Mouse (Mus musculus) monocyte, adult 2 months (primary cell): ENCODE data around the gene Etfrf1.
A peak's percentile ranks its signal among the peaks of the same experiment; 100 is the strongest.

Experiments used
- DNase-seq, 2 experiments: peaks; one replicate each; pipeline ENCODE4 v3.0.0; 2022; ENCODE audit warnings: low spot score in 2 of 2, low read depth in 1 of 2

Etfrf1 gene

GRCm38 (mm10) chr6:145210816-145211338, at the start of gene Etfrf1, which contains the start of gene Casc1:
Gene Etfrf1 (plus strand): TSS chr6:145211134.
Gene Casc1 (minus strand): TSS chr6:145211005.
- DNase-seq = peak; percentile 97

GRCm38 (mm10) chr6:145171892-145172606, 38.9 kb upstream of the Etfrf1 start:
- no peak for DNase-seq

DNA sequence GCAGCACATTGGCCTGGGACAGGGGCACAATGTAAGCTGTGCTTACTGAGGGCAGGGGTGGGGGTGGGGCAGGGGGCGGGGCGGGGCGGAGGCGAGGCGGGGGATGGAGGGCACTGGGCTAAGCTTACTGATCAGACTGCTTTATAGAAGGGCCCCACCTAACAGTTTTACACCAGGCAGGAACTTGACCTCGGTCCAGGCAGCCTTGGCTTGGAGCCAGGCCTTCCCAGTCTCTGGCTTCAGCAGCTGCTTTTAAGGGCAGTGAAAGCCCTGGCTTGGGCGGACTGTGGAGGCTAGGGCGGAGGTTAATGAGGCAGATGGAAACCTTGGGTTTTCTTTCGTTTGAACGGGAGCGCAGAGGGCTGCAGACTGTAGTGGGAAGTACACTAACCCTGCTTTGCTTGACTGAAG, 37.1 kb upstream of the Etfrf1 start:
- DNase-seq = no peak

- no peak for DNase-seq
Measured at GRCm38 (mm10) chr6:145175571-145175981, 35.4 kb upstream of the Etfrf1 start.

DNA sequence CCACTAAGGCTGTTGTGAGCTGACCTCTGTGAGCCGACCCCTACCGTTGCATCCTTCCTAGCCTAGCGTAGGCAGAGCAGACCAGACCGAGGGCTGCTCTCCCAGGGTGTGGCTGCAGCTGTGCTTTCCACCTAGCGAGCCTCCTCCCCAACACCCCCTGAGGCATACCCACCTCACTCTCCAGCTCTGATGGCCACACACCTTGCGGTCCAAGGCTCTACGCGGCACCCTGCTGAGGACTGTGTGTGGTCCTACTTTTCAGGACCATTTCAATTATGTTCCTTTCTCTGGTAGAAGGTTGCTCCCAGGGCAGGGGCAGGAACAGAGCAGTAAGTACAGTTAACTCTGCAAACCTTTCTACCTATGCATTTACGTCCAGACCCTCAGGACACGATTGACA, 34.5 kb upstream of the Etfrf1 start:
- DNase-seq = no peak

GRCm38 (mm10) chr6:145179665-145180064, 31.3 kb upstream of the Etfrf1 start:
- DNase-seq = peak in 1 of 2 experiments; percentile 15

- DNase-seq = no peak
Measured at GRCm38 (mm10) chr6:145182044-145182443, 28.9 kb upstream of the Etfrf1 start.

DNA sequence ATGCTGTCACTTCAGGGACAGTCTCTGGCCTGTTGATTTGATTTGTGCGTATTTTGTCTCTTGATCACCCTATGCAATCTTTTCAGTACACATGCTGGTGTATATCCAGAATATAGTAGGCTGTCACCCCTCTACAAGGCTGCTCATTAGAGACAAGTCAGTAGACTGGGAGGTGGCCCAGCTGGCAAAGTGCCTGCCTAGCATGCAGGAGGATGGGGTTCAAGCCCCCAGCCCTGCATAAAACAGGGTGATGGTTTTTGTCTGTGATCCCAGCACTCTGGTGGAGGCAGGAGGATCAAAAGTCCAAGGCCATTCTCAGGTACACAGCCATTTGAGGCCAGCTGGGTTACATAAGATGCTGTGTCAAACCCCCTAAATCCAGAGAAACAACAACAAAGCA, 24.8 kb upstream of the Etfrf1 start:
- DNase-seq = no peak

- DNase-seq = peak in 1 of 2 experiments; percentile 44
Measured at GRCm38 (mm10) chr6:145187093-145188088, 23.5 kb upstream of the Etfrf1 start.

- DNase-seq = no peak
Measured at GRCm38 (mm10) chr6:145193038-145193437, 17.9 kb upstream of the Etfrf1 start.

- no peak for DNase-seq
Measured at GRCm38 (mm10) chr6:145193446-145193845, 17.5 kb upstream of the Etfrf1 start.

DNA sequence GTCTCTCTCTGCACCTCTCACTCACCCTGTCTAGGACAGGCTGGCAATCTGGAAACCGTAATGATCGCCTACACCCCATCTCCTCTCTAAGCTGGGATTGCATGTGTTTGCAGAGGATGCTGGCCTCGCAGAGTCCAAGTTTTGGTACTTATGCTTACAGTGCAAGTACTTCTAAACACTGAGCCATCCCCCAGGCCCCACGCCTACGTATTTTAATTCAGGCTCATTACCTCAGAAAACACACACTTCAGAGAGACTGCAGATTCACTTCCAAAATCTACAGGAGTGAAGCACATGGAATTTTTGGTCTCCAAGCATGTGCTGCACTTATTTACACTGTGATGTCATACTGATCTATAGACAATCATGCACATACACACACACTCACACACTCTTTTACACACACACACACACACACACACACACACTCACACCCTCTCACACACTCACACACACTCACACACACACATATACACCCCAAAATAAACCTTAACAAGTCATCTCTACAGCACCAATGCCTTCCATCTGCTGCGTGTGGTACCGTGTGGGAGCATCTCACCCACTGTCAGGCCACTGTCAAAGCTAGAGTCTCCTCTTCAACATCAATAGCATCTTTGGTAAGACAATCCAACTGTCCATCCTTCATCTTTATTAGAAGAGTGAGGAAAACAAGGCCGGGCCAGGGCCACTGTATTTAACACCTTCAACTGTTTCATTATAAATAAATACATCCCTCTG, 12.8 kb upstream of the Etfrf1 start:
- no peak for DNase-seq

DNA sequence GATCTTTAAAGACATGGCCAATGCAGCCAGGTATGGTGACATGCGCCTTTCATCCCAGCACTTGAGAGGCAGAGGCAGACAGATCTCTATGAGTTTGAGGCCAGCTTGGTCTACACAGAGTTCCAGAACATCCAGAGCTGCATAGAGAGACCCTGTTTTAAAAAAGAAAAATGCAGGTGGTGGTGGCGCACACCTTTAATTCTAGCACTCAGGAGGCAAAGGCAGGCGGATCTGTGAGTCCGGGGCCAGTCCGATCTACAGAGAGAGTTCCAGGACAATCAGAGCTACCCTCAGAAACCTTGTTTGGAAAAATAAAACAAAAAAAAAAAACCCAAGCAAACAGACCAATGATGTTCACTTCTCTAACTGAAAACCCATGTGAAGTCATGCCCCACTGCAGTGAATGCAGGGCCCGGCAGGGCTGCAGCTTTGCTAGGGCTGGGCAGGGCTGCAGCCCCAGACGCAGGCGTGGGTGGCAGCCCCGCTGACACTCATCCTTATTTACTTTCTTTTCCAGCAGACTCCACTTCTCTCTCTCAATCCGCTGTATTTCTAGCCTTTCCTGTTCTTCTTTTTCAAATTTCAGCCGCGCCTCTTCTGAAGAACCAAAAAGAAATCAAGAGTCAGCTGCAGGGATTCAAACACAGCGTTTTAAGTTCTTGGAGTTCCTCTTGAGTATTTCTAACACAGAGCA, 8.4 kb upstream of the Etfrf1 start:
- DNase-seq = no peak

DNA sequence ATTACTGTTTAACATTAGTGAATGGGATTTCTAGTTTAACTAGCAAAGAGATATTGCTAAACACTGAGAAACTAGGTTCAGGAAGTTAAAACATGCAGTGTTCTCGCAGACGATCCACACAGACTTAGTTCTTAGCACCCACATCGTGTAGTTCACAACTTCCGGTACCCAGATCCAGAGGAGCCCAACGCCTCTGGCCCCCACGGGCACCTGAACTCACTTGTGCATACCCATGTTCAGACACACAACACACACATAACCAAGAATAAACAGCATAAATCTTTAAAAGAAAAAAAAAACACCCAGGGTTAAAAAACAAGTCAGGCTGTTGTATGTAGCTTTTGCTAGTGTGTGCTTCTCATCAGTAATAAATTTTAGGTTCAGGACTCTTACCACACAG, 6.5 kb upstream of the Etfrf1 start:
- no peak for DNase-seq

- DNase-seq = no peak
Measured at GRCm38 (mm10) chr6:145205142-145205541, 5.8 kb upstream of the Etfrf1 start.

DNA sequence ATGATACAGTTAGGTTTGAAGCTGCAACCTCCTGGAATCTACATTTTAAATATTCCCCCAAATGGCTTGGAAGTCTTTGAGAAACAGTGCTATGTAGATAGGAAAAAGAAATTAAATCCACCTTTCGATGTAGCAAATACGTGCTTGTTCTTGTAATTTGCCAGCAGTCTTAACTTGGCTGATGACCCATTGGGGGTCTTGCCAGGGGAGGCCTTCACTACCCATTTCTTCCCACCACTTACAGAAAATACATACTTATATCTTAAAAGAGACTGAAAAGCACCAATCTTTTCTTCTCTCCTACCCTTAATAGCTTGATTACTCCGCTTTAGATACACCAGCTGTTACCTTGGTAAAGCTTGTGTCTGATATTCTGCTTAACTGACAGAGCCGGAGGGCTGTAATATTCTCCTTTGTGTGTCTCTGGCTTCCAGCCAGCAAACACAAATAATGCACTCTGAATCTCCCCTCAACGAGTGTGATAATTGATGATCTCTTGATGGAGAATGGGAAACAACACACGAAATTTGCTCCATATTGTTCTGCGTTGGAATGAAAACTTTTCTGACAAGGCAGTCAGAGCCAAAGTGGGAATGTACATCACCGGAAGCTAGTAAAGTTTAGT, 766 bp upstream of the Etfrf1 start:
- DNase-seq = no peak

DNA sequence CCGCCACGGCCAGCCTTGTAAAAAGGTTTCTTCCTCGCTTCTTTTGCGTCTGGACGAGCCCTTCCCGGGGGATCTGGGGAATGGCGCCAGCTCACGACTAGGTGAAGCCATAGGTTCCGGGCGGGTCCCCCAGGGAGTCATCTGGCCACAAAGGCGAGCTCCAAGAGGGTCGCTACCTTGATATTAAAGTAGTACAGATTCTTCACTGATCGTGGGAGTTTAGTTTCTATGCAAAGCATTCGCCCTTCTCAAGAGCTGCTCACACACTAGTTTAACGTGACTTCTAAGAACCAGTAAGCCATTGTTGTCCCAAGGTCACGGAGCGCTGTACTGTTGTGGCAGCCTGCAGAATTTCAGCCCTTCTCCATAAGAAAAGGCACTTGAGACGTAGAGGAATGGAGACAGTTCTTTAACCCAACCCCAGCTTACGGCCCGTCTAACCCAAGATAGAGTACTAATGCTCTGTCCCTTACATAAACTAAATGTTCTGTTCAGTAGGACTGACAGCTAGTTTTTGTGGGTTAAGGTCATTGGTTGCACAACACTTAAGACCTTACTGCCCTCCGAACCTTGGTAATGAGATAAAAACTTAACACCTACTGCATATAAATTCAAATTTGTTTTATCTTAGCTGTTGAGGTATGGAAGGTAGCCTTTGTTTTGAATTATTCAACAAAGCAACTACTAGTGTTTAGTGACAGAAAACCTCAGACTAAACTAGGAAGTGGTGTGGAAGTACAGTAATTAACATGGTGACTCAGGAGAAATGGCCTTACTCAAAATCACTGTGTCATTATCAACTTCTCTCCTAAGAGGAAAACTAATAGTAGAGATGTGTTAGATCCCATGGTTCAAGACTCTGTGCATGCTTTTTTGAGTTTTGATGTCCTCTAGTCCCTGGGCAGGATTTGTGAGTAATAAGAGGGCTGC, 707 bp downstream of the Etfrf1 start:
- no peak for DNase-seq

- DNase-seq = no peak
Measured at GRCm38 (mm10) chr6:145213916-145214315, 3.0 kb downstream of the Etfrf1 start.

GRCm38 (mm10) chr6:145215826-145216225, 4.9 kb downstream of the Etfrf1 start:
- DNase-seq = no peak
